9 mouse cellular contexts compared by ENCODE assay signal in genomic region chr10:128742616-128743015, GRCm38 (mm10). TPM values are rescaled to one million over a fixed set of nuclear protein-coding genes. Genes with fewer than 3 reads are reported as not detected.
A peak's percentile ranks its signal among the peaks of the same experiment; 100 is the strongest.
DNase-seq lines count a peak whose midpoint lies in the region; ATAC-seq and TF ChIP-seq lines count a peak whose summit lies in the region.
"Had no signal": no experiment of that assay in that cellular context is flagged by ENCODE, and none has a peak within 500 bp of the region (broad histone marks: within the 10 kb centered on the region; RNA-seq: fewer than 3 reads in every experiment).

No protein-coding gene starts in this region.

- peak overlapping the region; percentile 61; the same call in 1 of the 2 replicates for H3K4me3 ChIP-seq in lung, embryonic 14.5 days (ENCODE audit: low read depth, low read length)
- H3K4me3 ChIP-seq in brown adipose tissue, adult 24 weeks (ENCODE audit: insufficient read depth, low read depth, low read length): peak overlapping the region; percentile 98
- no peak overlapping the region for H3K4me3 ChIP-seq in liver, embryonic 12.5 days

- no peaks in the 10 kb centered on the region for H3K9me3 ChIP-seq in lung, embryonic 14.5 days (ENCODE audit: low read depth, low read length)
- H3K9me3 ChIP-seq in liver, embryonic 12.5 days (replicated peaks): no peaks in the 10 kb centered on the region

- ATAC-seq in lung, embryonic 14.5 days (ENCODE audit: insufficient read depth): no peak
- ATAC-seq in liver, embryonic 12.5 days: no peak

- WGBS in lung, embryonic 14.5 days: 23% methylated on average over 4 of the region's 4 CpGs
- WGBS in liver, embryonic 12.5 days (ENCODE audit: insufficient replicate concordance): 40% methylated on average over 4 of the region's 4 CpGs

- H3K4me2 ChIP-seq in lung, embryonic 14.5 days: peak overlapping the region; percentile 82
- H3K4me2 ChIP-seq in liver, embryonic 12.5 days: peak overlapping the region; percentile 80

- DNase-seq in embryo, embryonic 10.5 days (ENCODE audit: low spot score): peak; percentile 5
- no peak for DNase-seq in embryo, embryonic 11 days
- DNase-seq in lung, embryonic 14.5 days: no peak
- DNase-seq in lung, postnatal 14 days: no peak
- no peak for DNase-seq in natural killer cell, adult 2 months (ENCODE audit: low spot score in 2 of 2)
- DNase-seq in cerebellum, postnatal 10 days: no peak
- DNase-seq: layer of hippocampus, postnatal 36 days had no signal

- H3K4me1 ChIP-seq in lung, embryonic 14.5 days (ENCODE audit: insufficient read depth): peaks cover 8% of the 10 kb centered on the region; the same call in 1 of the 2 replicates
- peaks cover 17% of the 10 kb centered on the region for H3K4me1 ChIP-seq in brown adipose tissue, adult 24 weeks (ENCODE audit: control insufficient read depth, insufficient read depth, insufficient read length, low read length)
- H3K4me1 ChIP-seq in liver, embryonic 12.5 days: peaks cover 50% of the 10 kb centered on the region

- no peak overlapping the region for H3K27ac ChIP-seq in lung, embryonic 14.5 days (ENCODE audit: low read depth)
- H3K27ac ChIP-seq in brown adipose tissue, adult 24 weeks (replicated peaks; ENCODE audit: low read depth, low read length): no peak overlapping the region
- H3K27ac ChIP-seq in liver, embryonic 12.5 days: no peak overlapping the region

- no peak overlapping the region for H3K9ac ChIP-seq in lung, embryonic 14.5 days
- H3K9ac ChIP-seq in liver, embryonic 12.5 days: no peak overlapping the region

- no peak for TF ChIP-seq CTCF in lung, embryonic 14.5 days (IDR thresholded peaks at IDR 0.05; ENCODE audit: low read depth)

- H3K27me3 ChIP-seq in lung, embryonic 14.5 days (ENCODE audit: insufficient read depth, low read length): peaks cover 7% of the 10 kb centered on the region; the same call in 1 of the 2 replicates
- H3K27me3 ChIP-seq in liver, embryonic 12.5 days (replicated peaks): peaks cover 48% of the 10 kb centered on the region

- no peaks in the 10 kb centered on the region for H3K36me3 ChIP-seq in lung, embryonic 14.5 days (ENCODE audit: insufficient read depth)
- H3K36me3 ChIP-seq in liver, embryonic 12.5 days: no peaks in the 10 kb centered on the region

RNA-seq across cellular contexts. Expression of gene Dgka, which starts 2.0 kb away (rescaled TPM):
- 6.9 and 7.0 TPM in 2 replicates for polyA plus RNA-seq in lung, embryonic 14.5 days (2014; fragmentation: Nextera tagmentation; extraction: Ambion mirVana)
- polyA plus RNA-seq in brown adipose tissue, adult 24 weeks (2012; ENCODE audit: insufficient read depth, insufficient read length, missing spikeins): 4.6 and 6.0 TPM in 2 replicates
- polyA plus RNA-seq in liver, embryonic 12.5 days (2016; fragmentation: Nextera tagmentation; extraction: Ambion mirVana): 2.8 TPM in 2 replicates

RNA-seq across cellular contexts. Expression of gene Pym1, which starts 5.1 kb away (rescaled TPM):
- 37.4 and 39.1 TPM in 2 replicates for polyA plus RNA-seq in lung, embryonic 14.5 days (2014; fragmentation: Nextera tagmentation; extraction: Ambion mirVana)
- polyA plus RNA-seq in brown adipose tissue, adult 24 weeks (2012; ENCODE audit: insufficient read depth, insufficient read length, missing spikeins): 12.5 and 19.5 TPM in 2 replicates
- polyA plus RNA-seq in liver, embryonic 12.5 days (2016; fragmentation: Nextera tagmentation; extraction: Ambion mirVana): 25.8 and 26.8 TPM in 2 replicates

RNA-seq across cellular contexts. Expression of gene Cdk2, which starts 37.8 kb away (rescaled TPM):
- 105 and 109 TPM in 2 replicates for polyA plus RNA-seq in lung, embryonic 14.5 days (2014; fragmentation: Nextera tagmentation; extraction: Ambion mirVana)
- 8.6 and 11.1 TPM in 2 replicates for polyA plus RNA-seq in brown adipose tissue, adult 24 weeks (2012; ENCODE audit: insufficient read depth, insufficient read length, missing spikeins)
- polyA plus RNA-seq in liver, embryonic 12.5 days (2016; fragmentation: Nextera tagmentation; extraction: Ambion mirVana): 82.8 and 84.9 TPM in 2 replicates

RNA-seq across cellular contexts. Expression of gene Pmel, which starts 38.6 kb away (rescaled TPM):
- polyA plus RNA-seq in lung, embryonic 14.5 days (2014; fragmentation: Nextera tagmentation; extraction: Ambion mirVana): 1.4 TPM in 2 replicates
- polyA plus RNA-seq in brown adipose tissue, adult 24 weeks (2012; ENCODE audit: insufficient read depth, insufficient read length, missing spikeins): not detected in 2 replicates
- 0.36 and 0.43 TPM in 2 replicates for polyA plus RNA-seq in liver, embryonic 12.5 days (2016; fragmentation: Nextera tagmentation; extraction: Ambion mirVana)

RNA-seq across cellular contexts. Expression of gene Rab5b, which starts 46.6 kb away (rescaled TPM):
- polyA plus RNA-seq in lung, embryonic 14.5 days (2014; fragmentation: Nextera tagmentation; extraction: Ambion mirVana): 63.6 and 66.8 TPM in 2 replicates
- polyA plus RNA-seq in brown adipose tissue, adult 24 weeks (2012; ENCODE audit: insufficient read depth, insufficient read length, missing spikeins): 87.6 and 108 TPM in 2 replicates
- polyA plus RNA-seq in liver, embryonic 12.5 days (2016; fragmentation: Nextera tagmentation; extraction: Ambion mirVana): 34.2 and 34.7 TPM in 2 replicates
